ENCODE assay signal across 7 mouse cellular contexts in genomic region chr7:30431793-30432192, GRCm38 (mm10). TPM values are rescaled to one million over a fixed set of nuclear protein-coding genes. Genes with fewer than 3 reads are reported as not detected.
DNase-seq lines count a peak whose midpoint lies in the region; TF ChIP-seq lines count a peak whose summit lies in the region.

No protein-coding gene starts in this region.

- H3K36me3 ChIP-seq in midbrain, embryonic 10.5 days = peaks cover 28% of the 10 kb centered on the region
- peaks cover 25% of the 10 kb centered on the region for H3K36me3 ChIP-seq in small intestine, adult 2 months (ENCODE audit: control insufficient read depth, insufficient read depth, low read length)

- no peak overlapping the region for H3K4me3 ChIP-seq in cortical plate, adult 2 months (ENCODE audit: insufficient read depth, low read length)
- no peak overlapping the region for H3K4me3 ChIP-seq in midbrain, embryonic 10.5 days
- H3K4me3 ChIP-seq in small intestine, adult 2 months (ENCODE audit: low read depth, low read length) = no peak overlapping the region

- WGBS in midbrain, embryonic 10.5 days = 16% methylated on average over 3 of the region's 3 CpGs
- 8% methylated on average over 3 of the region's 3 CpGs for WGBS in small intestine, adult 2 months

- H3K27ac ChIP-seq in cortical plate, adult 2 months (ENCODE audit: insufficient read depth, low read length) = peak overlapping the region; percentile 43; the same call in 1 of the 2 replicates
- no peak overlapping the region for H3K27ac ChIP-seq in midbrain, embryonic 10.5 days (replicated peaks)
- H3K27ac ChIP-seq in small intestine, adult 2 months (ENCODE audit: insufficient read depth, low read depth, low read length) = no peak overlapping the region

- no peaks in the 10 kb centered on the region for H3K9me3 ChIP-seq in midbrain, embryonic 10.5 days (replicated peaks)

- DNase-seq in CD8-positive naive resting alpha-beta T cell, adult 2 months (ENCODE audit: low read depth in 2 of 2, low spot score in 2 of 2) = peak; percentile 68 to 74
- peak; percentile 81 for DNase-seq in T-cell, adult 2 months (ENCODE audit: low spot score)
- peak; percentile 69 for DNase-seq in heart, postnatal 4 days
- DNase-seq in layer of hippocampus, adult 9-11 months = peak; percentile 92
- DNase-seq in midbrain, embryonic 10.5 days (ENCODE audit: low spot score) = peak; percentile 45

- no peaks in the 10 kb centered on the region; the same call in 1 of the 2 replicates for H3K4me1 ChIP-seq in cortical plate, adult 2 months (ENCODE audit: control insufficient read depth, insufficient read depth, low read length)
- no peaks in the 10 kb centered on the region for H3K4me1 ChIP-seq in midbrain, embryonic 10.5 days
- no peaks in the 10 kb centered on the region for H3K4me1 ChIP-seq in small intestine, adult 2 months (ENCODE audit: control insufficient read depth, insufficient read depth, insufficient read length, low read length)

- peaks cover 18% of the 10 kb centered on the region for H3K27me3 ChIP-seq in midbrain, embryonic 10.5 days (ENCODE audit: low read depth, poor library complexity, severe bottlenecking)
- H3K27me3 ChIP-seq in small intestine, adult 2 months (ENCODE audit: control insufficient read depth, insufficient read depth, low read length) = no peaks in the 10 kb centered on the region

- TF ChIP-seq POLR2A in cortical plate, adult 2 months (IDR thresholded peaks at IDR 0.05; ENCODE audit: extremely low read depth, insufficient read depth, low read length) = no peak
- TF ChIP-seq POLR2A in small intestine, adult 2 months (IDR thresholded peaks at IDR 0.05; ENCODE audit: low read depth, low read length) = no peak

- TF ChIP-seq CTCF in cortical plate, adult 2 months (IDR thresholded peaks at IDR 0.05; ENCODE audit: extremely low read depth, insufficient read depth, low read length) = peak; percentile 81
- TF ChIP-seq CTCF in small intestine, adult 2 months (IDR thresholded peaks at IDR 0.05; ENCODE audit: extremely low read depth, insufficient read length, insufficient replicate concordance, low read depth, low read length) = peak; percentile 37; the same call in 1 of the 2 replicates

RNA-seq across cellular contexts. Expression of gene Nfkbid, which starts 10.3 kb away (rescaled TPM):
- polyA plus RNA-seq in cortical plate, adult 2 months (2012; rRNA removed) = 4.4 and 5.7 TPM in 2 replicates
- total RNA-seq in heart, postnatal 4 days (2021) = 1 to 10 TPM in 1 of 2 experiments, under 1 TPM in 1; 0.43 to 1.3 TPM
- 1.4 and 1.5 TPM in 2 replicates for polyA plus RNA-seq in midbrain, embryonic 10.5 days (2016; fragmentation: Nextera tagmentation; extraction: Ambion mirVana)
- polyA plus RNA-seq in small intestine, adult 2 months (2012; rRNA removed) = 5.0 and 9.2 TPM in 2 replicates

RNA-seq across cellular contexts. Expression of gene Hcst, which starts 12.1 kb away (rescaled TPM):
- 1.1 and 1.7 TPM in 2 replicates for polyA plus RNA-seq in cortical plate, adult 2 months (2012; rRNA removed)
- under 1 TPM in 1 of 2 experiments, not detected in 1; 0.88 TPM for total RNA-seq in heart, postnatal 4 days (2021)
- polyA plus RNA-seq in midbrain, embryonic 10.5 days (2016; fragmentation: Nextera tagmentation; extraction: Ambion mirVana) = 0.35 TPM in 1 of 2 replicates, not detected in the other
- polyA plus RNA-seq in small intestine, adult 2 months (2012; rRNA removed) = 33.7 and 56.1 TPM in 2 replicates

RNA-seq across cellular contexts. Expression of gene Aplp1, which starts 13.5 kb away (rescaled TPM):
- polyA plus RNA-seq in cortical plate, adult 2 months (2012; rRNA removed) = 1,095 and 1,125 TPM in 2 replicates
- total RNA-seq in heart, postnatal 4 days (2021) = 1 to 10 TPM; 6.0 to 7.4 TPM
- polyA plus RNA-seq in midbrain, embryonic 10.5 days (2016; fragmentation: Nextera tagmentation; extraction: Ambion mirVana) = 69.6 and 124 TPM in 2 replicates
- polyA plus RNA-seq in small intestine, adult 2 months (2012; rRNA removed) = 32.1 and 193 TPM in 2 replicates

RNA-seq across cellular contexts. Expression of gene Tyrobp, which starts 18.2 kb away (rescaled TPM):
- 78.9 and 79.5 TPM in 2 replicates for polyA plus RNA-seq in cortical plate, adult 2 months (2012; rRNA removed)
- 10 to 100 TPM; 11.1 to 13.5 TPM for total RNA-seq in heart, postnatal 4 days (2021)
- 15.7 and 19.6 TPM in 2 replicates for polyA plus RNA-seq in midbrain, embryonic 10.5 days (2016; fragmentation: Nextera tagmentation; extraction: Ambion mirVana)
- polyA plus RNA-seq in small intestine, adult 2 months (2012; rRNA removed) = 101 and 135 TPM in 2 replicates

RNA-seq across cellular contexts. Expression of gene Kirrel2, which starts 25.7 kb away (rescaled TPM):
- 7.8 and 8.3 TPM in 2 replicates for polyA plus RNA-seq in cortical plate, adult 2 months (2012; rRNA removed)
- under 1 TPM in 1 of 2 experiments, not detected in 1; 0.34 TPM for total RNA-seq in heart, postnatal 4 days (2021)
- polyA plus RNA-seq in midbrain, embryonic 10.5 days (2016; fragmentation: Nextera tagmentation; extraction: Ambion mirVana) = 1.7 and 1.9 TPM in 2 replicates
- 0.18 and 0.27 TPM in 2 replicates for polyA plus RNA-seq in small intestine, adult 2 months (2012; rRNA removed)

Comparison
In these comparisons a context has a peak if more than half of its experiments do, and no peak if none do; other contexts are left out.
1. RNA of gene Hcst, which starts 12.1 kb away (polyA plus RNA-seq): 33.7 to 56.1 TPM in small intestine, adult 2 months; 1.1 to 1.7 TPM in cortical plate, adult 2 months and 0.35 TPM in midbrain, embryonic 10.5 days; every median in the first group is over 10 times any median in the second.
2. Peak in every context shown above with its lines, with median percentiles within 50 percentile points of each other: DNase-seq.